Mouse (Mus musculus): ENCODE measurements around the gene Togaram1.

Togaram1 gene

GRCm38 (mm10) chr12:65048799-65049198 lies 83.2 kb downstream of the Togaram1 start:
- DNase-seq (ENCODE audit: low spot score in 2 of 2): no peak

DNA sequence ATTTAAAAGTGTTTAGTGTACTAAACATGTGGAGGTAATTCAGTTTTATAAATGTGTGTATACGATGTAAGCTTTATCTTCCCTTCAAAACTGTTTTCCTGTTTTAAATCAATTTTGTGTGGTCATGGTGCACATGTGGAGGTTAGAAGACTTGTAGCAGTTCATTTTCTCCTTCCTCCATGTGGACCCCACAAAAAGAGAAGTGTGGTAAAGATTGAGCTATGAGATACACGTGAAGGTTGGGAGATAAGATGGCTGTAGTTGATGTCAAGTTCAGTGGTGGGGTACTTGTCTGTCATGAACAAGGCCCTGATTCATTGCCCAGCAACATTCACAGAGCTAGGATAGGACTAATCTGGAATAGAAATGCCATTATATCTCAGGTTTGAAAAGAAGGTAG lies 92.6 kb downstream of the Togaram1 start:
- no peak for DNase-seq (ENCODE audit: low spot score in 2 of 2)

DNA sequence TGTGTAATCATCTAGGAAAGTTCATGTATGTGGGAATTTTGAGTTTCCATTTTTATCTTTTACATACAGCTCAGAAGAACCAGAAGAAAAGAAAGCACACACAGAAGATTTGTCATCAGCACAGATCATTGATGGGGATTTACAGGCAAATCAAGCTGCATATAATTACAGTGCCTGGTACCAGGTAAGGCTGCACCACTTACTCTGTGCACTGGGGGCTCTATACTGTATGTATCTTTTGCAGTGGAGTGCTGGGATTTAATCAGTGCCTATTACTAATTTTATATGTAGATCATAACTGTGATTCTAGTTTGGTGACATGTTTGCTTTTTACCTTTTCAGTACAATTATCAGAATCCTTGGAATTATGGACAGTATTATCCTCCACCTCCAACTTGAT lies 95.5 kb downstream of the Togaram1 start:
- no peak for DNase-seq (ENCODE audit: low spot score in 2 of 2)

GRCm38 (mm10) chr12:65065241-65065640 lies 99.6 kb downstream of the Togaram1 start:
- no peak for DNase-seq (ENCODE audit: low spot score in 2 of 2)

DNA sequence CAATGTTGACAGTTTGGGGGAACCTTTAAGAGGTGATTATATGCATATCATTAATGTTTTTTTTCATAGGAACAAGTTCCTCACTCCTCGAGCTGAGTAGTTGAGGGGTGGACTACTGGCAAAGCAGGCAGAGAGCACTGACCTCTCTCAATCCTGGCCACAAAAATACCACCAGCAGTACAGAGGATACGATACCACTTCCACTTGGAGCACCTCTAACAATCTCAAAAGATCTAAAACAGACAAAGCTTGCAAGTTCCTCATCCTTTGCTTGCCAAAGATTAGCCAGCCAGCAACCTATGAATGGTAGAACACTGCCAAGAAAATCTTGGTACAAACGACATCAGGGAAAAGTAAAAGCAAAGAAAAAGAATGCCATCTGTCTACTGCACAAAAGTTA lies 100.6 kb downstream of the Togaram1 start:
- no peak for DNase-seq (ENCODE audit: low spot score in 2 of 2)

- no peak for DNase-seq (ENCODE audit: low spot score in 2 of 2)
Observed at GRCm38 (mm10) chr12:65068409-65068808, 102.8 kb downstream of the Togaram1 start.

Measured in spleen, postnatal 10 days (tissue).